Mouse (Mus musculus) cortical plate, adult 2 months (tissue): ENCODE measurements around the gene Rgs3. TPM values are rescaled to one million over a fixed set of nuclear protein-coding genes. Genes with fewer than 3 reads are reported as not detected.
A peak's percentile ranks its signal among the peaks of the same experiment; 100 is the strongest.

Source experiments
- H3K27ac ChIP-seq: fragments of 200-500 bp; 2 replicates; pipeline ENCODE4 v1.5.1; 2012; ENCODE audit warnings: low read length, control low read depth, inconsistent platforms; ENCODE audit not compliant: insufficient read depth
- H3K4me1 ChIP-seq: fragments of 200-500 bp; 2 replicates; pipeline ENCODE4 v1.6.1; 2011; ENCODE audit warnings: low read length; ENCODE audit not compliant: control insufficient read depth, insufficient read depth
- H3K4me3 ChIP-seq: fragments of 200-500 bp; 2 replicates; pipeline ENCODE4 v1.5.1; 2011; ENCODE audit warnings: mild to moderate bottlenecking, low read length, control low read depth; ENCODE audit not compliant: insufficient read depth
- CTCF ChIP-seq: fragments of 200-500 bp; IDR thresholded peaks from 2 replicates; pipeline ENCODE4 v1.5.1; 2011; ENCODE audit warnings: mild to moderate bottlenecking, control low read depth, low read length; ENCODE audit not compliant: insufficient read depth; ENCODE audit errors: extremely low read depth
- POLR2A ChIP-seq: fragments of 200-500 bp; IDR thresholded peaks from 2 replicates; pipeline ENCODE4 v1.6.1; 2011; ENCODE audit warnings: mild to moderate bottlenecking, low read length, control low read depth; ENCODE audit not compliant: insufficient read depth; ENCODE audit errors: extremely low read depth
- polyA plus RNA-seq: library from polyadenylated mRNA; depleted of rRNA; stranded (reverse); fragments of >200 nt; gene quantifications from 2 replicates; pipeline ENCODE4 v1.2.3, GENCODE M21; 2012

Rgs3 gene
- polyA plus RNA-seq, 1 experiment: 40.2 TPM

DNA sequence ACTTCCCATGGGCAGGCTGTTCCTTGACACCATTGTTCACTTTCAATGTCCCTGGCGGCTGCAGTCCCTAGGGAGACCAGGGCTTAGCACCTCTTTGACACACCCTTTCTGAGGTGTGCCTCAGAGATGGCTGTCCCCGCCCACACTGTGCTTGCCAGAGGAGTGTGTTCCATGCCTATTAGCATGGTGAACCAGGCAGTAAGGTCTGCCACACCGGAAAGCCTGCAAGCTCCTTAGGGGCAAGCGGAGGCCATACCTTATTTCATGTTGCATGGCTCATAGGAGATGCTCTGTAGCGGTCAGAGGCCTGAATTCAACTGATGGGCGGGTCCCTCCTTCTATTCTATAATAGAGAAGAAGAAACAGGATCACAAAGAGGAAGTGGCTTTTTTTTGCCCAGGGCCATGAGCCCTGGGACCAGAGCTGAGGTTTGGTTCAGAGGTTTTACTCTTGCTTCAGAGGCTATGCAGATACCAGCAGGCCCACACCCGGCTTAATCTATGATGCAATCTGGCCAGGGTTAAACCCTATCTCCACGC lies 101.7 kb downstream of the Rgs3 start:
- TF ChIP-seq CTCF (no peak), POLR2A (no peak)
- Histone ChIP-seq H3K4me1 (no peaks in the 10 kb centered on the region), H3K4me3 (no peak overlapping the region), H3K27ac (0 out of 2 replicates have a peak overlapping the region, but pooled peaks have one; percentile 64)

DNA sequence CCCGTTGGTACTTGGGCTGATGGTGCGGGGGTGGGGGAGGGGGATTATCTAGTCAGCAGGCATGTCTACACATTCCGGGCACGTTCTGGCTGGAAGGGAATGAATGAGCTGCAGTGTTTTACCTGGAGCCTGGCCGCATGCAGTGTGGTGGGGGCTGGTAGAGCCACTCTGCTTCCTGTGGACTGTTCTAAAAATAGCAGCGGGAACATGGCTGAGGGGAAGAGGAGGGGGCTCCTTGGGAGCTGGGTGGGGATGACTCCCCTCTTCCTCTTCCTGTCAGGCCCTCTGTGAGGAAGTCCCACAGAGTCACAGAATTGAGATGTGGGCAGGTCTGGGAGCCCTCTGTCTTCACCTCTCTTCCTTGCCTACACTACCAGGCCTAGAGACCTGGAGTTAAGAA lies 103.7 kb downstream of the Rgs3 start:
- TF ChIP-seq CTCF: no peak
- TF ChIP-seq POLR2A: no peak
- H3K4me3 ChIP-seq: no peak overlapping the region
- H3K27ac ChIP-seq: peak overlapping the region; percentile 2
- no peaks in the 10 kb centered on the region for H3K4me1 ChIP-seq

DNA sequence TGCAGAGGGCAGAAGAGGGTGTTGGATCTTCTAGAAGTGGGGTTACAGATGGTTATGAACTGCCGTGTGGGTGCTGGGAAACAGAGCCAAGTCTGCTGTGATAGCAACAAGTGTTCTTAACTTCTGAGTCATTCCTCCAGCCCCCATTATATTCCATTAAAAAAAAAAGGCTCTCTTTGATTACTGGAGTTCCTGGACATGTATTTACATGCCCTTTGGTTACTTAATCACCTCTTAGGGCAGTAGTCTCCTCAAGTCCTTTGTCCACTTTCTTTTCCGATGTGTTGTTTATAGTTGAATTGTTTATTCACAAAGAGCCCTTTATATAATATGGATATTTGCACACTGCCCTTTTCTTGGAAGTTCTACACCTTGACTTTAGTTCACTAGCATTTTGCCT lies 106.2 kb downstream of the Rgs3 start:
- no peak overlapping the region for H3K4me3 ChIP-seq
- TF ChIP-seq CTCF (no peak), POLR2A (no peak)
- no peak overlapping the region for H3K27ac ChIP-seq
- H3K4me1 ChIP-seq: no peaks in the 10 kb centered on the region

DNA sequence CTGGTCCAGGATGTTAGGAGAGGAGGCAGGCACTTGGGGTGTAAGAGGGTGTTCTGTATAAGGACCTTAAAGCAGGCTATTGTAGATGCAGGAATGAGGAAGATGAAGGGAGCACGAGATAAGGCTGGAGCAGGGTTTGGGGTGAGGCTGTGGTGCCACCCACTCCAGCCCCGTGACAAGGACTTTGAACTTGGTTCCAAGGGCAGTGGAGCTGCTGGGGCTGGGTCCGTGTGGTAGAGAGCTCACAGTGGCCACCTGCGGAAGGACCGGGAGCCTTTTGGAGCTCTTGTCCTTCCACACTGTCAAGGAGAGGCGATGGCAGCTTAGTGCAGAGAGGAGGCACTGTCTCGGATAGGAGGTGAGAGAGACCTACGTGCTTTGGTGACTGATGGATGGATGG lies 109.0 kb downstream of the Rgs3 start:
- H3K4me3 ChIP-seq: no peak overlapping the region
- H3K27ac ChIP-seq: no peak overlapping the region
- TF ChIP-seq POLR2A: no peak
- TF ChIP-seq CTCF: no peak
- no peaks in the 10 kb centered on the region for H3K4me1 ChIP-seq

DNA sequence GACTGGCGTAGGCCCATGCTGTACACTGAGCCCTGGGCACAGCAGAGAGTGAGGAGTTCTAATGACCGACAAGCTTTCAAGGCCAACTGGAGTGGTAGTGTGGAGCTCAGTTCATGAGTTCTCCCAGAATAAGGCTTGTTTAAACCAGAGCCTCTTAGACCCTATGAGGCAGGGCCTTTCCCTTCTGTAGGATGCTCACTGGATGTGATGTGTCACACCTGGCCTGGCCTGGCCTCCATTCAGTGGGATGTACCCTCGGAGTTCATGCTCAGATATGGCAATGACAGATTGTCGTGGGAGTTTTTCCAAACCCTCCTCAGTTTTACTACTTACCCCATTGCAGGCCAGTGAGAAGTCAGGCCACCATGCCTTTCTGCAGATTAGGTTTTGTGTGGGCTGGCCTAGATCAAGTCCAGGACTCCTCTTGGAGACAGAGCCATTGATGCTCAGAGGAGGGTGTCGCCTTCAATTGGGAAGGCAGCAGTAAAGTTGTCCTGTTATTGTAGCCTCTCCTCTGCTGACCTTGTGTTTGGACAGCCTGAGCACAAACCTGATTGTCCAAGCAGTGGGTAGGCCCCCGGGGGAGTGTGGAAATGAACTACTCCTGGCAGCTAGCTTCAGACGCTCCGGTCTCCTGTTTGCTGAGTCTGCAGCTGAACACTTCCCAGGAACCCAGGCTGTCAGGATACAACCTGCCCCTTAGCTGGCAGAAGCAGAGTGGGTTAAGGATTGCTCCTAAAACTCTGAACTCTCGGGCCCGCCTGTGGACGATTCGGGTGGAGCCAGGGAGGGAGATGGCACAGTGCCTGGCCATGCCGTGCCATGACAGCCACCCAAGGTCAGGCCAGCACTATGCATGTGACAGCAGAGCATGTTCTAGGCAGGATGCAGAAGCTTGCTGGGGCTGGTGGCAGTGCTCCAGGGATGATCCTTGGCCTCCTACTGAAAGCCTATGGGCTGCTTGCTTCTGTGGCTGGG lies 109.7 kb downstream of the Rgs3 start:
- TF ChIP-seq POLR2A: no peak
- no peak for TF ChIP-seq CTCF
- no peak overlapping the region for H3K4me3 ChIP-seq
- H3K27ac ChIP-seq: no peak overlapping the region
- H3K4me1 ChIP-seq: no peaks in the 10 kb centered on the region

DNA sequence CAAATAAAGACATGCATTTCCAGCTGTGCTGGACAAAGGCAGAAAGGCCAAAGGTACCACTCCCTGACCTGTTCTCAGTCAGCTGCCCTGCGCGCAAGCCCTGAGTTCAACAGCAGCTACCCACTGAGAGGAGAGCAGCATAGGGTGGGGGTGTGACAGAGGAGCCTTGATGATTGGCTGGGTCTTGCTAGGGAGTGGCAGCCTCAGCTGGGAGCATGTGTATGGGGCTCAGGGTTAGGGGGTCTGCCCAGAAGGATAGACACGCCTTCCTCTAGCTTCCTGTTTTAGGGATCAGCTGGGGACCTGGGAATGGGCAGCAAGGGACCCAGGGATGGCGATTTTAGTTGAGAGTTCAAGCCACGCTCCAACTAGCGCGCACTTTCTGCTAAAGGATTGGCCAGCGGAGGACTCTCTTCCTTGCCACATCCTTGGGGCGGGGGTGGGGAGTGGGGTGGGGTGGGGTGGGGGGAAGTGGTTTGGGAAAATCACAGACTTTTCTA lies 113.9 kb downstream of the Rgs3 start:
- no peak overlapping the region for H3K27ac ChIP-seq

DNA sequence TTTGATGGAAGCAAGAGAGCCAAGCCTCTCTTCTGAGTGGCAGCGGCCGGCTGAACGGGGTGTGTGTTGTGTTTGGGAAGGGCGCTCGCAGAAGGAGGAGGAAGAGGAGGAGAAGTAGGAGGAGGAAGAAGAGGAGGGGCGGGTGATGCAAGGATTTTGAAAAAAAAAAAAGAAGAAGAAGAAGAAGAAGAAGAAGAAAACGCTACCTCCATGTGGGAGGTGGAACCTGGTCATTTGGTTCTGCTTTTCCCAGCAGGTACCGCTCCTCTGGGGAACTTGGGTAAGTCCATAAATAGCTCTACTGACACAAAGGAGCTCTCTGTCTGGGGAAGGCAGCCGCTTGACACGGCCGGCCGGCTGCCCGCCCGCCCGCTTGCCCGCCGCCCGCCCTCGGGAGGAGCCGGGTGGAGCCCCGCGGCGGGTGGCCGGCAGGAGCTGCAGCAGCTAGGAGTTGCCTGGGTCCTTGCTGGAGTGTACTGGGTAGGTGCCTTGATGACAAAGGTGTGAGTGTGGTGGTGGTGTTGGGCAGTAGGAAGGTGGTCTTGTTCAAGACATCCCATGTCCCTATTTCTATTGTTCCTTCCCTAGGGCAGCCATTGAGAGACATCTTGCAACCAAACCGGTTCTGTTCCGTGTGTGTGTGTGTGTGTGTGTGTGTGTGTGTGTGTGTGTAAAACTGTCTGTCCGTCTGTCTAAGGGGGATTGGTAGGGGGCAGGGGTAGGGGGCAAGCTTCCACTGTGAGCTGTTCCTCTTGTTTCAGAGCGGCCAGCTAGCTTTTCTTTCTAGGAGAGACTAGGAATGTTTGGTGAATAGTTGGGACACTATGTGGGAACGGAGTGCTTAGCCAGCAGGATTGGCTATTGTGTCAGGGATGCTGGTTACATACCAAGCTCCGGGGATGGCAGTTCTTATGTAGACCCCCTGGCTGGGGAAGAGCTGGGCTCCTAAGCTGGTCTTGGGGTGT lies 114.7 kb downstream of the Rgs3 start:
- H3K27ac ChIP-seq: peak overlapping the region; percentile 38; the same call in 1 of the 2 replicates
- H3K4me3 ChIP-seq: peak overlapping the region; percentile 42
- TF ChIP-seq POLR2A (no peak), CTCF (no peak)
- H3K4me1 ChIP-seq: no peaks in the 10 kb centered on the region

More for the DNA sequence above, 113.9 kb downstream of the Rgs3 start:
- TF ChIP-seq CTCF (no peak), POLR2A (no peak)
- H3K4me3 ChIP-seq: peak overlapping the region; percentile 42; the same call in 1 of the 2 replicates
- H3K4me1 ChIP-seq: no peaks in the 10 kb centered on the region

DNA sequence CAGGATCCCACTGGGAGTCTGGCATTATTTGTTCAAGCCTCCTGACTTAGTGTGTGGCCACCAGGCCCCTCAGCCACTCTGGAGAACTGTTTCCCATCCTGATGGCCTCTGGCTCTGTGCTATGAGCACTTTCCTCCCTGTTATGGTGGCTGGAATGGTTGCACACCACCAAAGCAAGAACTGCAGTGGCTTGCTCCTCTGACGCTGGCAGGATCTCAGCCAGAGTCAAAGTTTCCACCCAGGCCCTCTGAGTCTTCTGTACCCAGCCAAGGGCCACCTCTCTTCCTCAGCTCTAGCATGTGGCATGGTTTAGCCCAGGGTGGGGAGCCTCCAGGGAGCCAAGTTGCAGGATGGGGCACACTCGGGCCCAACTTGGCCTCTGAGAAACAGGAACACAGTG lies 115.7 kb downstream of the Rgs3 start:
- Histone ChIP-seq H3K4me1 (no peaks in the 10 kb centered on the region), H3K27ac (no peak overlapping the region), H3K4me3 (no peak overlapping the region)
- TF ChIP-seq CTCF (no peak), POLR2A (no peak)
